Mouse (Mus musculus): ENCODE results near the gene Iba57. TPM values are rescaled to one million over a fixed set of nuclear protein-coding genes. Genes with fewer than 3 reads are reported as not detected.
A peak's percentile ranks its signal among the peaks of the same experiment; 100 is the strongest.

The Iba57 gene
- polyA plus RNA-seq, 1 experiment from 2014 or later: 7.5 TPM

DNA sequence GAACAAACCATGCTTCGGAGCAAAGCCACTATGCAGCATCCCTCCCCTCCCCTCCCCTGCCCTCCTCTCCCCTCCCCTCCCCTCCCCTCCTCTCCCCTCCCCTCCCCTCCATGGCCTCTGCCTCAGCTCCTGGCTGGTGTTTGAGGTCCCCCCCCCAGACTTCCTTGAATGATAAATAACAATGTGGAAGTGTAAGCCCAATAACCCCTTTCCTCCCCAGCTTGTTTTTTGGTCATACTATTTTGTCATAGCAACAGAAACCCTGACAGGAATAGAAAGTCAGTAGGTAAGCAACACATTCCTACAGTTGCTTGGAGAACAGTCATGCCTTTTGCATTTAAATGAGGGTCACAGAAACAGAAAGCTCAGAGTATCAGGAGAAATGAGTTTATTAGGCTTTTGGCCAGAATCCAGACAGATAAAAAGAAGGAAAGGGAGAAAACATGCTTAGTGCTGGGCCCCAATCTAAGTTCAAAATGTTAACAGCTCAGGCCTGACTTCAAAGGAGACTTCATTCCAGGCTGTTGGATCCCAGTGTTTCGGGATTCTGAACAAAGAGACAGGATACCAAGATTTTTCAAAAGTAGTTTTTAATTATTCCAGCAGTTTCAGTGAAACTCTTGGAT, 2.2 kb upstream of the Iba57 start:
- Histone ChIP-seq H3K27me3 (no peaks in the 10 kb centered on the region), H3K4me2 (no peak overlapping the region), H3K36me3 (no peaks in the 10 kb centered on the region), H3K27ac (replicated peaks) (0 out of 2 replicates have a peak overlapping the region, but pooled peaks have one; percentile 38), H3K9ac (no peak overlapping the region), H3K9me3 (no peaks in the 10 kb centered on the region), H3K4me3 (no peak overlapping the region), H3K4me1 (replicated peaks) (peaks cover 19% of the 10 kb centered on the region)
- whole genome bisulfite sequencing: 32% methylated on average over 2 of the region's 2 CpGs
- ATAC-seq (ENCODE audit: low FRiP score, low read depth): no peak

DNA sequence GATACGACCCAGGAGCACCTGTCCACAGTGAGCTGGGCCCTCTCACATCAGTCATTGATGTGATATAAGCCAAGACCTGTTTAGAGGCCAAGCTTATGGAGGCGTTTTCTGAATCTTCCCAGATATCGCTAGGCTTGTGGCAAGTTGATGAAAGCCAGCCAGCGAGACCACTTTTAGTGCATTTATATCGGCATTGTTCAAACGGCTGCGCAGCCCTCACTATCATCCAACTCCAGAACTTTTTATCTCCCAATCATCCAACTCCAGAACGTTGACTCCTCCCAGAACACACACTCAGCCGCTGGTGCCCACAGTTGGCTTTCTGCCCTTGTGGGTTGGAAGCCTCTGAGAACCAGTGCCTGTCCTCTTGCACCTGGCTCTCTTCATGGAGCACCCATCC, 845 bp upstream of the Iba57 start:
- H3K4me1 ChIP-seq (replicated peaks): peaks cover 19% of the 10 kb centered on the region
- H3K4me2 ChIP-seq: peak overlapping the region; percentile 78
- H3K4me3 ChIP-seq: peak overlapping the region; percentile 65; the same call in 1 of the 2 replicates
- peak overlapping the region; percentile 99 for H3K27ac ChIP-seq (replicated peaks)
- ATAC-seq (ENCODE audit: low FRiP score, low read depth): no peak
- no peak overlapping the region for H3K9ac ChIP-seq
- 86% methylated on average over 9 of the region's 9 CpGs for WGBS
- no peaks in the 10 kb centered on the region for H3K36me3 ChIP-seq
- H3K27me3 ChIP-seq: no peaks in the 10 kb centered on the region
- no peaks in the 10 kb centered on the region for H3K9me3 ChIP-seq

- H3K9ac ChIP-seq: peak overlapping the region; percentile 52
- H3K9me3 ChIP-seq: no peaks in the 10 kb centered on the region
- no peaks in the 10 kb centered on the region for H3K27me3 ChIP-seq
- ATAC-seq (ENCODE audit: low FRiP score, low read depth): no peak
- H3K27ac ChIP-seq (replicated peaks): peak overlapping the region; percentile 99
- H3K4me3 ChIP-seq: peak overlapping the region; percentile 65
- H3K4me2 ChIP-seq: peak overlapping the region; percentile 78
- H3K4me1 ChIP-seq (replicated peaks): peaks cover 19% of the 10 kb centered on the region
- H3K36me3 ChIP-seq: peaks cover 4% of the 10 kb centered on the region; the same call in 1 of the 2 replicates
- 67% methylated on average over 9 of the region's 9 CpGs for WGBS
Measured at GRCm38 (mm10) chr11:59162443-59163254, 890 bp downstream of the Iba57 start.

GRCm38 (mm10) chr11:59161398-59161797, 2.1 kb downstream of the Iba57 start:
- no peak overlapping the region for H3K4me2 ChIP-seq
- no peak overlapping the region for H3K27ac ChIP-seq (replicated peaks)
- peaks cover 19% of the 10 kb centered on the region for H3K4me1 ChIP-seq (replicated peaks)
- no peak overlapping the region for H3K4me3 ChIP-seq
- 69% methylated on average over 5 of the region's 5 CpGs for WGBS
- ATAC-seq (ENCODE audit: low FRiP score, low read depth): no peak
- no peaks in the 10 kb centered on the region for H3K27me3 ChIP-seq
- H3K9me3 ChIP-seq: no peaks in the 10 kb centered on the region
- H3K9ac ChIP-seq: no peak overlapping the region
- peaks cover 11% of the 10 kb centered on the region; the same call in 1 of the 2 replicates for H3K36me3 ChIP-seq

- Histone ChIP-seq H3K36me3 (peaks cover 11% of the 10 kb centered on the region; the same call in 1 of the 2 replicates), H3K4me1 (replicated peaks) (peaks cover 19% of the 10 kb centered on the region), H3K4me3 (no peak overlapping the region), H3K27ac (replicated peaks) (no peak overlapping the region), H3K9me3 (no peaks in the 10 kb centered on the region), H3K9ac (no peak overlapping the region), H3K27me3 (no peaks in the 10 kb centered on the region), H3K4me2 (no peak overlapping the region)
- WGBS: 80% methylated on average over 4 of the region's 4 CpGs
- ATAC-seq (ENCODE audit: low FRiP score, low read depth): no peak
Measured at GRCm38 (mm10) chr11:59159558-59159957, 4.0 kb downstream of the Iba57 start.

DNA sequence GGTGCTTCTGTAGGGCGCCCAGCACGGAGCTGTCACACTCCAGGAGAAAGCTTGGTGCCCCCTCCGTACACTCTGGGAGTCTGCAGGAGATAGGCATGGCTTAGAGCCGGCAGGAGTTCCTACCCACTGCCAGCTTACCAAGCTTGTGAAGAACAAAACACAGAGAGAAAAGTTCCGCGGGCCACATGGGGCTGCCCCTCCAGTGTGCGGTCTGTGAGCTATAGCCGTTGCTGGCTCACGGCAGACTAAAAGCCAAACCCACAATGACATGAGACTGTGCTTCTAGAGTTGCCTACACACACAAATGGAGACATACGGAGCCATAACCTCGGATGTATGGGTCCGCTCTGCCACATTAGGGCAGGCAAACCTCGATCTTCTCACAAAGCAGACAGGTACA, 4.4 kb downstream of the Iba57 start:
- Histone ChIP-seq H3K27ac (replicated peaks) (no peak overlapping the region), H3K9me3 (no peaks in the 10 kb centered on the region), H3K27me3 (no peaks in the 10 kb centered on the region), H3K4me3 (no peak overlapping the region), H3K4me1 (replicated peaks) (peaks cover 15% of the 10 kb centered on the region), H3K4me2 (no peak overlapping the region), H3K36me3 (peaks cover 11% of the 10 kb centered on the region; the same call in 1 of the 2 replicates), H3K9ac (no peak overlapping the region)
- no peak for ATAC-seq (ENCODE audit: low FRiP score, low read depth)
- 91% methylated on average over 13 of the region's 13 CpGs for WGBS

DNA sequence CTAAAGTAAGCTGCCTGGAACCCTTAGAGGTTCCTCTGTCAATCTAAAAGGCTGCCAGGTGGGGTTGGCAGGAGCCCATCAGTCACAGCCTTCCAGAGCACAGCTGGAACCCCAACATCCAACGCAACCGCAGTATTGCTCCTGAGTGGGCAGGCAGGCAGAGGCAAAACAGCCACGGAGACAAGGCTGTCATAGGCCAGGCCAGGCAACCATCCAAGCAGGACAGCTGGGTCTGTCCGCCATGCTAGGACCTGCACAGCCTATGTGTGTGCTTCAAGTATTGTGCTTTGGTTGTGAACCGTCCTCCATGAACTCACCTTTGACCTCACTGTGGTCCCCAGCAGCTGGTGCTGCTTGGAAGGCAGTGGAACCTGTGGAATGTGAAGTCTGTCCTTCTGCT, 7.6 kb downstream of the Iba57 start:
- Histone ChIP-seq H3K27ac (replicated peaks) (no peak overlapping the region), H3K9ac (no peak overlapping the region), H3K4me1 (replicated peaks) (no peaks in the 10 kb centered on the region), H3K36me3 (peaks cover 11% of the 10 kb centered on the region; the same call in 1 of the 2 replicates), H3K9me3 (no peaks in the 10 kb centered on the region), H3K4me2 (no peak overlapping the region), H3K4me3 (no peak overlapping the region), H3K27me3 (no peaks in the 10 kb centered on the region)
- 87% methylated on average over 5 of the region's 5 CpGs for WGBS
- ATAC-seq (ENCODE audit: low FRiP score, low read depth): no peak

- H3K27ac ChIP-seq (replicated peaks): no peak overlapping the region
- no peak overlapping the region for H3K4me3 ChIP-seq
- H3K9me3 ChIP-seq: no peaks in the 10 kb centered on the region
- H3K27me3 ChIP-seq: no peaks in the 10 kb centered on the region
- H3K4me1 ChIP-seq (replicated peaks): no peaks in the 10 kb centered on the region
- H3K4me2 ChIP-seq: no peak overlapping the region
- ATAC-seq (ENCODE audit: low FRiP score, low read depth): no peak
- WGBS: 86% methylated on average over 7 of the region's 7 CpGs
- no peak overlapping the region for H3K9ac ChIP-seq
- H3K36me3 ChIP-seq: peaks cover 11% of the 10 kb centered on the region; the same call in 1 of the 2 replicates
Measured at GRCm38 (mm10) chr11:59154220-59154619, 9.3 kb downstream of the Iba57 start.

DNA sequence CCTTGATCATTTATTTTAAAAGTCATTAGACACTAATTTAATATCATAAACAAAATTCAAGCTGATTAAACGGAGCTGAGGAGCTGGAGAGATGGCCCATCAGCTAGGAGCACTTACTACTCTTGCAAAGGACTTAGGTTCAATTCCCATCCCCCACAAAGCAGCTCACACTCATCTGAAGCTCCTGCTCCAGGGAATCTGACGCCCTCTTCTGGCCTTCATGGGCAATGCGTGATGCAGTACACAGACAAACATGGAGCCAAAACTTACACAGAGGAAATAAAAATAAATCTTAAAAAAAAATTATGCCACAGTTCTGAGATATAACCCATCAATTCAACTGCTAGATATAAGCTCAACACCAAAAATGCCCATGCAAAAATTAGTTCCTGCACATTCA, 11.8 kb downstream of the Iba57 start:
- 29% methylated on average over 3 of the region's 3 CpGs for WGBS
- no peaks in the 10 kb centered on the region for H3K36me3 ChIP-seq
- H3K4me1 ChIP-seq (replicated peaks): no peaks in the 10 kb centered on the region
- H3K27me3 ChIP-seq: no peaks in the 10 kb centered on the region
- H3K27ac ChIP-seq (replicated peaks): no peak overlapping the region
- no peak overlapping the region for H3K9ac ChIP-seq
- H3K4me2 ChIP-seq: no peak overlapping the region
- no peak for ATAC-seq (ENCODE audit: low FRiP score, low read depth)
- H3K4me3 ChIP-seq: no peak overlapping the region
- no peaks in the 10 kb centered on the region for H3K9me3 ChIP-seq

DNA sequence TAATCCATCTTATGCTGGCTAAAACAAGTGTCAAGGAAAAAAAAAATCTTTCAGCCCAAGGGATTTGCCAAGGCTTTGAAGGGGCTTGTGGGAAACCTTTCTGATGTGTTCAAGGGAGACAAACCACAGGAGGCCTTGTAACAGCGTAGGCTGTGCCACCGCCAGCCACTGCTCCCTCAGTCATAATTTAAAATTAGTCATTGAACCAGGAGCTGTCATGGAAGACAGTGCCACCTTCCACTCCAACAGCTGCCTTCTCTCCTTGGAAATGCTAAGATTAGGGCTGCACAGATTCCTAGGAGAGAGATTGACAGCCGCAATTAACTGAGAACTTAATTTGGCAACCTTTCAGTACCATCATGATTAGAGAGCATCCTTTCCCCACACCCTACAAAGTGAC, 14.2 kb downstream of the Iba57 start:
- Histone ChIP-seq H3K36me3 (no peaks in the 10 kb centered on the region), H3K27me3 (no peaks in the 10 kb centered on the region), H3K4me2 (no peak overlapping the region), H3K4me3 (no peak overlapping the region), H3K9me3 (no peaks in the 10 kb centered on the region), H3K9ac (no peak overlapping the region), H3K27ac (replicated peaks) (no peak overlapping the region), H3K4me1 (replicated peaks) (no peaks in the 10 kb centered on the region)
- 73% methylated on average over 3 of the region's 3 CpGs for WGBS
- no peak for ATAC-seq (ENCODE audit: low FRiP score, low read depth)

DNA sequence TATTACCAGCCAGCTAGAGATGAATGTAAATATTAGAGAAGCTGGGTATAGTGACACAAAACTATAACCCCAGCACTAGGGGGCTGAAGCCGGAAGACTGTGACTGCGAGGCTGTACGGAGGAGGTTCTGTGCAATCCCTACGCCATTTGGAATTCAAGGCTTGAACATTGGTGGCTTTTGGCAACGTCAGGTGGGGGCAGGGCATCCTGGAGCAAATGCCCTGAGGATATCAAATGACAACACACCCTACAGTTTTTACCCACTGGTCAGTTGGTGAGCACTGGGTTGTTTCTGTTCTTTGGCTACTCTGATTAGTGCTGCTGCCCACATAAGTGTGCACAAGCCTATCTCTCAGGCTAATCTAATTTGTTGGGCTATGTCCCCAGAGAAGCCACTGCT, 20.6 kb downstream of the Iba57 start:
- Histone ChIP-seq H3K9ac (no peak overlapping the region), H3K27me3 (0 out of 2 replicates have a peak, but pooled peaks cover 3% of the 10 kb centered on the region), H3K4me2 (no peak overlapping the region), H3K36me3 (no peaks in the 10 kb centered on the region), H3K9me3 (no peaks in the 10 kb centered on the region), H3K27ac (replicated peaks) (no peak overlapping the region), H3K4me1 (replicated peaks) (no peaks in the 10 kb centered on the region), H3K4me3 (no peak overlapping the region)
- no peak for ATAC-seq (ENCODE audit: low FRiP score, low read depth)
- 85% methylated on average over 5 of the region's 5 CpGs for WGBS

GRCm38 (mm10) chr11:59141772-59142370, 21.7 kb downstream of the Iba57 start:
- Histone ChIP-seq H3K27me3 (peaks cover 11% of the 10 kb centered on the region), H3K4me3 (no peak overlapping the region), H3K4me2 (peak overlapping the region; percentile 37), H3K27ac (replicated peaks) (no peak overlapping the region), H3K9ac (no peak overlapping the region), H3K4me1 (replicated peaks) (no peaks in the 10 kb centered on the region), H3K36me3 (no peaks in the 10 kb centered on the region), H3K9me3 (no peaks in the 10 kb centered on the region)
- 11% methylated on average over 14 of the region's 14 CpGs for WGBS
- no peak for ATAC-seq (ENCODE audit: low FRiP score, low read depth)

All from hindbrain, embryonic 15.5 days (tissue).